Comparison of ENCODE assay signal across 18 mouse cellular contexts in genomic region chr1:88486336-88486735, GRCm38 (mm10). TPM values are rescaled to one million over a fixed set of nuclear protein-coding genes. Genes with fewer than 3 reads are reported as not detected.
"Had no signal": no experiment of that assay in that cellular context is flagged by ENCODE, and none has a peak within 500 bp of the region (broad histone marks: within the 10 kb centered on the region; RNA-seq: fewer than 3 reads in every experiment).

No protein-coding gene starts in this region.

- H3K27ac ChIP-seq: kidney, embryonic 15.5 days; left cerebral cortex, adult 2 months; midbrain, embryonic 15.5 days; neural tube, embryonic 12.5 days; stomach, postnatal 0 days had no signal

- H3K36me3 ChIP-seq: kidney, embryonic 15.5 days; midbrain, embryonic 15.5 days; neural tube, embryonic 12.5 days had no signal

- H3K4me3 ChIP-seq: kidney, embryonic 15.5 days; left cerebral cortex, adult 2 months; midbrain, embryonic 15.5 days; neural tube, embryonic 12.5 days had no signal

- H3K27me3 ChIP-seq: kidney, embryonic 15.5 days; midbrain, embryonic 15.5 days; neural tube, embryonic 12.5 days had no signal

- H3K4me2 ChIP-seq: kidney, embryonic 15.5 days; midbrain, embryonic 11.5 days; midbrain, embryonic 15.5 days; neural tube, embryonic 12.5 days had no signal

- H3K9ac ChIP-seq: kidney, embryonic 15.5 days; midbrain, embryonic 15.5 days; neural tube, embryonic 12.5 days had no signal

- ATAC-seq: lung, postnatal 0 days; midbrain, embryonic 15.5 days had no signal

- DNase-seq: kidney, adult 18-20 months; kidney, postnatal 25 days; lung, adult 2 months; lung, postnatal 4 days; thymus, adult 18-20 months; thymus, postnatal 14 days had no signal

- H3K4me1 ChIP-seq: midbrain, embryonic 15.5 days had no signal

- H3K9me3 ChIP-seq: kidney, embryonic 15.5 days; midbrain, embryonic 15.5 days; neural tube, embryonic 12.5 days had no signal

RNA-seq across cellular contexts. Expression of gene Glrp1, which starts 23.5 kb away (rescaled TPM):
- total RNA-seq: layer of hippocampus, postnatal 25 days; left cerebral cortex, adult 2 months; left cerebral cortex, postnatal 14 days; monocyte, adult 5-6 weeks; neutrophil, adult 5-6 weeks had no signal
- polyA plus RNA-seq: kidney, embryonic 15.5 days; limb, embryonic 14.5 days; midbrain, embryonic 11.5 days; midbrain, embryonic 15.5 days; neural tube, embryonic 12.5 days; stomach, postnatal 0 days had no signal
